Mouse (Mus musculus): ENCODE results near the gene Lactb.
A peak's percentile ranks its signal among the peaks of the same experiment; 100 is the strongest.
"Not testable (repeated sequence)": the region's sequence is repeated elsewhere in the genome, so short reads cannot be mapped to it uniquely, and the experiment has no call there.

Gene Lactb

DNA sequence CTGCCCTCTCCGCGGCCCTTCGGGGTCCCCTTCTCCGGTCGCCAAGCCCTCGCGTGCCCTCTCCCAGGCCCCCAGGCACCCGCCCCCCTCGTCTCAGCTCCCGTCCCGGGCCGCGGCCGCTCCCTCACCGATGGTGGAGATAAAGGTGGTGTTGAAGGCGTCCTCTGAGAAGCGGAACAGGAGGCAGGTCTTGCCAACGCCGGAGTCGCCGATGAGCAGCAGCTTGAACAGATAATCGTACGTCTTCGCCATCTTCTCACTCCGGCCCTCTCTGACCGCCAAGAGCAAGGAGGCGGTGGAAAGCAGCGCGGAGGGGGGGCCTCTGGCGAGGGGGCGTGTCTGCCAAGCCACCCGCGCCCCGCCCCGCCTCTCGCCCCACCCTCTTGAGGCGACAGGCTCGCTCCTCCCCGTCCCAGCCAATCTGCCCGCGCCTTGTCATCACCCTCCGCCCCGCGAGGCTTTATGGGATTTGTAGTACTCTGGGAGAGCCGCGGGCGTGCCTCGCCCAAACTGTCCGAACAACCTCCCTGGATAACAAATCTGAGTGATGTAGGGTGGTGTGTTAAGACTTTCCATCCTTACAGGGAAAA is 55.8 kb downstream of the Lactb start, which contains the start of gene Rab8b:
Rab8b (minus strand) TSS at position 306 of the 590 bp plus-strand sequence.
- DNase-seq: peak; percentile 96 to 99

DNA sequence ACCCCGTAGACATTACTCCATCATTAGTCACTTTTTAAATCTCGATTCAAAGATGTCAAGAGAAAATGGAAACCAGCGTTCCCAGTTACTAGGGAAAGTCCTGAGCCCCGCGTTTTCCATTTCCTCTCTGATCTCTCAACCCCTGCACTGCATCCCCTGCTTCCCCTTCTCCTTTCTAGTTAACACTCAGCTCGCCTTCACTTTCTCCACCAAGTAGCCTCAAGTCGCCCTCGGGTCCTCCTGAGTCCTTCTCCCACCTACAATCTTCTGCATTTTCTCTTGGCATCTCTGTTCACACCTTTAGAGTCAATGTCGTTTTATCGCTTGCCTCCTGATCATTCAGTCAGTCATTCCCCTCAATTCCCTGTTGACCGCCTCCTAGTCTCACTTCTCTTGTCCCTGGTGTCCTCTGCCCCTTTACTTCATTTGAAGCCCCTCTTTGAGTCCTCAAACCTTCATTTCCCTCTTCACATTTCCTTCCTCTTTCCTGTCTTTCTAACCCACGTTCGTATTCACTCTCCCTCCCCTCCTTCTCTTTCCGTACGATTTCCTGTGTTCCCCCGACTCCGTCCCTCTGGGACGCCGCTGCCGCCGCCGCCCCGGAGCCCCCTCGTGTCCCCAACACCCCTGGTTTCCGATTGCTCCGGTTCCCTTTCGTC is 56.5 kb downstream of the Lactb start:
- peak in 1 of 2 experiments; percentile 16 for DNase-seq

DNA sequence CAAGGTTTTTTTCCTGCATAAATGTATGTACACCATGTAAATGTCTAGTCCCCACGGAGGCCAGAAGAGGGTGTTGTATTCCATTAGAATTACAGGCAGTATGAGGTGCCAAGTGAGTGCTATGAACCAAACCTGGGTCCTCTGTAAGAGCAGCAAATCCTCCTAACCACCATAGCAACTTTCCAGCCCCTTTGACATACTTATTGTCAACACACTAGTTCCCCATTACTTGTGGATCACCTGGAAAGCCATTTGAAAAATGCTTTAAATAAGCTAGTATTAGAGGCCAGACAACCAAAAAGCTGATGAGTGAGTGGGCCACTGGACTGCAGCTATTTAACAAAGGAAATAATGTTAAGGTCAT is 57.4 kb downstream of the Lactb start:
- DNase-seq: no peak

DNA sequence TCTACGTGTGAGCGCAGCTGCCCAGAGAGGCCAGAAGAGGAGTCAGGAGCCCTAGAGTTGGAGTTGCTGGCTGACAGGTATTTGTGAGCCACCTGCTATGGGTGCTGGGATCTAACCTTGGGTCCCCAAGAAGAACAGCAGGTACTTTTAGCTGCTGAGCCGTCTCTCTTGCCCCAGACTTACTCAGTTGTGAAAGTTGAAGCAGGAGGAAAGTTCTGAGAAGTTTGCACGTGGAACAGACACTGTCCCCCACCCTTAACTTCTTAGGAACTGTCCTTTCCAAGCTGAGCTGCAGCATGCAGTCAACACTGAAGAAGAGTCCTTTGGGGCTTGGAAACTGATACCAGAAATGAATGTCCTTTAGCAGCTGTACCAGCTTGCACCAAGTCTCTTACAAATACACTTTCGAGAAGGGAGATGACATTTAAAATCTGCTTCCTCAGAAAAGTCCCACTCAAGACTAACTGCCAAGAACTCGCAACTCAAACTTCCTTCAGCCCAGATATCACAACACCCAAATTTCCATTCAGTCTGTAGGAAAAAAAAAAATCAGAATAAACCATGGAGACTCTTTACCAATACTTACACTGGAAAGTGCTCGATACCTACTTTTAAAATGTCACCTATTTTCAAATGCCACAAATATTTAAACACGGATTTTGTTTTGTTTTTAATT is 57.9 kb downstream of the Lactb start:
- DNase-seq: no peak

DNA sequence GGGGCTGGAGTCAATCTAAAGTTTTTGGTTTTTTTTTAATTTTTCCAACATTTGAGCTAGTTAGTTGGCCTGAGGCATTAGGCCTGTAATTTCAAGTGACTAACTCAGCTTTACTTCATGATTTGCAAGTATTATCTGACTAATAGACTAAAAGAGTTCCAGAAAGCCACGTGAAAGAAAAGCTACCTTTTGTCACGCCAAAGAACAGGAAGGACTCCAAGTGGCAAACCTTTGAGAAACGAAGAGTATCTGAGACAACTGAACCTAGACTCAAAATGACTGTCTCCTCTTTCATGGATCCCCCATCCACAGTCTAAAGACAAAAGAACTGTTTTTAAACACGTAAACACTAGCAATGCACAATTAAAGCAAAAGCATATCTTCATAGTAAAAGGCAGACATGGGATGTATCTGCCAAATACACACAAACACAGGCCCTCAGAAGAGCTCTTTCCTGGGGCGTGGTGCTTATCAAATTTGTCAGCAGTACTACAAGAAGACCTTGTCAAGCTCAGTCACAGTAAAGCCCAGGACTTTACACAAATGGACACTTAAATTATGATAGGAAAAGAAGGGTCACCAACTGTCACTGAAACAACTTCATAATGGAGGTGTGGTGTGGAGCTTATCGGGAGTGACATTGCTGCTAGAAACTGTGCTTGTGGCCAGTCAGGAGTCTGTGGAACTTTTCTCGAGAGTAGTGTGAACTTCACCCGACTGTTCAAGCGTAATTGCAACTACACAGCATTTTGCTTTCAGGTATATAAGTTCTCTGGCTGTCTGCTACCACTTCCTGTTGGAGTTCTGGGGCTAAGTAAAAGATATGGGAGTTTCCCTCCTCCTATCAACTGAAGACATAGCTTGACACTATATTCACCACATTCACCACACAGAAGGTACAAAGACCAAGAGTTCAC is 59.2 kb downstream of the Lactb start:
- no peak for DNase-seq

DNA sequence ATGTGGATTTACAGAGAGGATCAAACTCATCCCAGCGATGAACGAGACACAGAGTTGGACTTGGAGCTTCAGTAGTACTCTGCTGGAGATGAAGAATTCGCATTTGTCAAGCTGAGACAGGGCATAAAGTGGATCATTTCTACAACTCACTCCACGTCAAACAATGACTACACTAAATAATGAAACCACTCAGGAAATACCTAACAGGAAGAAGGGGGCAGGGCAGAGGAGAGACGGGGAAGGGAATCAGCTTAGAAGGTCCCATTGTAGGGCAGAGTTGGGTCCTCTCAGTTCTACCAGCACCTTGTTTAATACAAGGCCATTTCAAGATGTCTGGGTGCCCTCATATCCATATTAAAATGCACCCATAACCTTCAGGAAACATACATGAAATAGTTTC is 59.9 kb downstream of the Lactb start:
- no peak for DNase-seq

DNA sequence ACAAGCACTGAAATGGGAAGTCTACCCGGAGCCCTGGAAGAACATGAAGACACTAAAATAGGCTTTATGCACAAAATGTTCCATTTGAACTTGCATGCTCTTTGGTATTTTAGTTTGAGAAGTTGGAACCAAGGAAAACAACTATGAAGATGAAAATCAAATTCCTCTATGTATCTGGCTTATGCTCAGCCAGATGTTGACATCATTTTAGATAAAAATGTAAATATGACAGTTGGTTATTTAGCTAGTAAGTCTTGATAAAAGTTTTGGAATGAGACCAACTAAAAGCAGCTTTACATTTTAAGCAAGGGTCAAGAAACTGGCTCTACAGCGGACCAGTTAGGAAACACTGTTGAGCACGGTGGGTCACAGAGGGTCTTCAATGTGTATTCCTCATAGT is 60.7 kb downstream of the Lactb start:
- DNase-seq: no peak

DNA sequence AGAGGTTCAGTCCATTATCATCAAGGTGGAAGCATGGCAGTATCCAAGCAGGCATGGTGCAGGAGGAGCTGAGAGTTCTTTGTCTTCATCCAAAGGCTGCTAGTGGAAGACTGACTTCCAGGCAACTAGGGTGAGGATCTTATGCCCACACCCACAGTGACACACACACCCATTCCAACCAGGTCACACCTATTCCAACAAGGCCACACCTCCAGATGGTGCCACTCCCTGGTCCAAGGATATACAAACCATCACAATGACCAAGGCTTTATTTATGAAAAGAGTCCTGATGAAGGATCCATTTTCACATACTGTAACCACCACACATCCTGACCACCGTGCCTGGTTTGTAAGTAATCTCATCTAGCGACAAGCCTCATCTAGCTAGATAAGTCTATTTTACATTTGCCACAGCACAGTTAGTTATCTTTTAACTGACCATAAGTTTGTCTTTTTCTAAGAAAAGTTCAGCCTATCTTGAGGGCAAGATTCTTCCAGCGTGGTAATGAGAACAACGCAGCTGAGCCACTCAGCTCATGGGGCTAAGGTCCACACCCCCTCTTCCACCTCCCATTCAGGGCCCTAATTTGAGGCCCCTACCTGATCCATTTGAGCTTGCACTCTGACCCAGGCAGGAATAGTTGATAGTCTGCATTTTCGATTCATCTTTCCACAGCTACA is 61.9 kb downstream of the Lactb start:
- DNase-seq: not testable (repeated sequence)

DNA sequence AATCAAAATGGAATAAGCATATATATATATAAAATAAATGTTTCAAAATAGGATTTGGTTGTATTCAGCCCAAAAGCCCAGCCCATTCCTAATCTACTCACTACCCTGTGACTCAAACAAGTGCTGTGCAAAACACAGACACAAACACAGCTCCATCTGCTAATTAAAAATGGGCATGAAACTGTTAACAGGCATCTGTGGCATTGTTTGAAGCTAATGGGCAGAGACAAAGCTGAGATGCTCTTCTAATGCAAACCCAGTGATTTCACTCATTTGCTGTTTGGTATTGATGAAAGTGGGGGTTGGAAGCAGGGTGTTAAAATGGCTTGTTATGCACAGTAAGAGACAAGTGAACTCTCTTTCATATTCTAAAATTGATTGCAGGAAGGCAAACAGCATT is 63.0 kb downstream of the Lactb start:
- DNase-seq: no peak

DNA sequence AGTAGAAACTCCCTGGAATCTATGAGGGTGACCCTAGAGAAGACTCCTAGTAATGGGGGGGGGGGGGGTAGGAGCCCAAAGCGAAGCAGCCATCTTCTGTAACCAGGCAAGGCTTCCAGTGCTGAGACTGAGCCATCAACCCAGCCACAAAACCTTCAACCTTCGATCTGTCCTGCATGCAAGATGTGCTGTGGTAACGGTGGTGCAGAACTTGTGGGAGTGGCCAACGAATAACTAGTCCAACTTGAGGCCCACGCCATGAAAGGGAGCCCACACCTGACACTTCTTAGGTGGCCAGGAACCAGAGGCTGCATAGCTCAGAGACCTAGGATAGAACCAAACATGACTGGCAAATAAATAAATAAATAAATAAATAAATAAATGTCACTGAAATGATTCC is 64.6 kb downstream of the Lactb start:
- DNase-seq: no peak

DNA sequence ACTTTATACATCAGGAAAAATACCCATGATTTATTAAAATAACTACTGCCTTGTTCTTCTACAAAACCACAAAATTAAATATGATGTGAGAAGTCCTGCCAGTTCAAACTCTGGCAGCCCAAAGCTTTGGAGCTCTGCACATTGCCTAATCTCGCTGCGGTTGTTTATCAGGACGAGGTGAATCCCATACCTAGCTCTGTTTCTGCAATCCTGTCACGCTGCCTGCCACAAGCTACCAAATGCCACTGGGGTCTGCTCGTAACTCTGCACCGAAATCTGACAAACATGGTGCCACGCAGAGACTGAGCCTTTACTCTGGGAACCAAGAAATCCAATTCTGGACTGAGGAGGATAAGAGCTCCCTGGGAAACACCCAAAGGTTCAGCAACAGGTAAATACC is 65.4 kb downstream of the Lactb start:
- no peak for DNase-seq

DNA sequence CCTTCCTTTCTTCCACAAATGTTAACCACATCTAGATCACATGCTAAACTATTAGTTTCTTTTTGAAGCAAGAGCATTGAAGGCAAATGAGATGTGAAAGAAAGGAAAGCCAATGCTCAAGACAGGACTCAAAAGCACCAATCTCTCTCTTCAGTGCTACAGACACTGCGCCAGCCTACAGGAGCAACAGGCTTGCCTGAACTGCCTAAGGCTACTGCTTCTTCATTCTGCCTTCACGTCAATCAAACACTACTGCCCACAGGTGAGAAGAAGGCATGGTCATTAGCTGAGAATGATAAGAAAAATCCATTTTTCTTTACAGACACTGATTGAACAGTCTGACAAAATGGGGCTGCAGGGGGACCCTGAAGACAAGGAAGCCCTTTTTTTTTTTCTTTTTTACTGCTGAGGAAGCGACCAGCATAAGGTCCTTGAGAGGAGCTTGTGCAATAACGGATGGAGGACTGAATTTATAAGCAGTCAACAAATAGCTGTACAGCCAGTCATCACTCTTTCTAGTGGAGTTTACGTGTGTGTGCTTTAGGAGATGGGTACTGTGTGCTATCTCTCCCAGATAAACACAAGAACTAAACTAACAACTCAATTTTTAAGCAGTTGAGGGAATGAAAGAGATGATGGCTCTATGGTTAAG is 67.4 kb downstream of the Lactb start:
- no peak for DNase-seq

DNA sequence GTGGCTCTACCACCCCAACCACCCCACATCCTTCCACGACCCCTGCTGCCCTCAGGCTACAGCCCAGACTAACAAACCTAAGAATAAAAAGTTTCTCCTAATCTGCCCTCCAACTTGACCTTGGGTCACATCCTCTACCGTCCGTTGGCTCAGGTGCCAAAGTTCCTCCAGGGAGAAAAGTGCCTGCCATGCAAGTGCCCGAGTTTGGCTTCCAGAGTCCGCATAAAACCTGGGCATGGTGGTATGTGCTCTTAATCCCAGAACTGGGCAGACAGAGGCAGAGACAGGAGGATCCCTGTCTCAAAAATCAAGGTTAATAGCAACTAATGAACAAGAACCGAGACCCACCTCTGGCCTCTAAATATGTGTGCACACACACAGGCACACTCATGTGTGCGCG is 68.2 kb downstream of the Lactb start:
- DNase-seq: no peak

DNA sequence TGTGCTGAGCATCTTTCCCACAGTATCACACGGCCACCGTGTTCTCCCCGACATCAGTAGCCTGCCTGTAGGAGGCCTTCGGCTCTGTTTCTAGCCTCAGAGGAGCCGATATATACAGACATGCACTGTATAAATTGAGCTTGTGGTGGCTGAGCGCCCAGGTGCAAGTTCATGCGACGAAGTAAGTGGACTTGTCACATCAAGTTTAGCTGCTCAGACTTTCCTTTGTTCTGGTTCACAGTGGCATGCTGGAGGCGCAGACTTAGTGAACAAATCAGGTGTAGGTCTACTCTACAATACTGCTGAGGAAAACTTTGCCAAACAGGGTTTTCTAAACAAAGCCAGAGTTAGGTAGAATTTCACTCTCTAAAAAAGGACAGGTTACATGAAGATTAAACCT is 69.3 kb downstream of the Lactb start:
- no peak for DNase-seq
